Mouse (Mus musculus): ENCODE measurements around the gene Vps54. TPM values are rescaled to one million over a fixed set of nuclear protein-coding genes. Genes with fewer than 3 reads are reported as not detected.
A peak's percentile ranks its signal among the peaks of the same experiment; 100 is the strongest.
"Not testable (repeated sequence)": the region's sequence is repeated elsewhere in the genome, so short reads cannot be mapped to it uniquely, and the experiment has no call there.

The Vps54 gene
- 13.2 and 13.4 TPM in 2 replicates for polyA plus RNA-seq (2015; fragmentation: Nextera tagmentation; extraction: Ambion mirVana)

- H3K4me1 ChIP-seq = peaks cover 3% of the 10 kb centered on the region; the same call in 1 of the 2 replicates
- peak within 1 kb of the TSS; percentile 73 for H3K9ac ChIP-seq
- peak within 1 kb of the TSS; percentile 84 for H3K4me3 ChIP-seq (replicated peaks)
- peak; percentile 85 for ATAC-seq (ENCODE audit: insufficient number of reproducible peaks, low FRiP score, low TSS enrichment, low read depth)
- peak within 1 kb of the TSS; percentile 65 for H3K4me2 ChIP-seq (replicated peaks)
- peak within 1 kb of the TSS; percentile 95 for H3K27ac ChIP-seq (replicated peaks)
- H3K27me3 ChIP-seq = no peaks in the 10 kb centered on the region
- no peaks in the 10 kb centered on the region for H3K36me3 ChIP-seq
- WGBS = 1% methylated on average over 67 of the region's 84 CpGs
- H3K9me3 ChIP-seq (replicated peaks) = no peaks in the 10 kb centered on the region
Measured at GRCm38 (mm10) chr11:21239021-21239661, at the start of gene Vps54. Gene Vps54 (plus strand): TSS chr11:21239281.

- WGBS = 73% methylated on average over 8 of the region's 8 CpGs
Measured at GRCm38 (mm10) chr11:21191821-21192220, 47.3 kb upstream of the Vps54 start.

GRCm38 (mm10) chr11:21194851-21195250, 44.2 kb upstream of the Vps54 start:
- Histone ChIP-seq H3K36me3 (no peaks in the 10 kb centered on the region), H3K9ac (no peak overlapping the region), H3K4me1 (no peaks in the 10 kb centered on the region), H3K4me2 (replicated peaks) (no peak overlapping the region), H3K9me3 (replicated peaks) (no peaks in the 10 kb centered on the region), H3K27ac (replicated peaks) (no peak overlapping the region), H3K27me3 (no peaks in the 10 kb centered on the region), H3K4me3 (replicated peaks) (no peak overlapping the region)
- no peak for ATAC-seq (ENCODE audit: insufficient number of reproducible peaks, low FRiP score, low TSS enrichment, low read depth)
- WGBS = 90% methylated on average over 3 of the region's 3 CpGs

More at GRCm38 (mm10) chr11:21191821-21192220, 47.3 kb upstream of the Vps54 start:
- not testable (repeated sequence) for H3K4me3 ChIP-seq (replicated peaks); H3K27ac ChIP-seq (replicated peaks); H3K36me3 ChIP-seq; H3K4me2 ChIP-seq (replicated peaks); H3K9ac ChIP-seq; H3K4me1 ChIP-seq; H3K9me3 ChIP-seq (replicated peaks); ATAC-seq (ENCODE audit: insufficient number of reproducible peaks, low FRiP score, low TSS enrichment, low read depth); H3K27me3 ChIP-seq

GRCm38 (mm10) chr11:21209046-21209445, 30.0 kb upstream of the Vps54 start:
- no peak overlapping the region for H3K4me3 ChIP-seq (replicated peaks)
- WGBS = 73% methylated on average over 2 of the region's 2 CpGs
- 0 out of 2 replicates have a peak, but pooled peaks cover 8% of the 10 kb centered on the region for H3K9me3 ChIP-seq (replicated peaks)
- H3K9ac ChIP-seq = no peak overlapping the region
- no peak overlapping the region for H3K4me2 ChIP-seq (replicated peaks)
- no peak overlapping the region for H3K27ac ChIP-seq (replicated peaks)
- H3K4me1 ChIP-seq = no peaks in the 10 kb centered on the region
- H3K36me3 ChIP-seq = no peaks in the 10 kb centered on the region
- no peak for ATAC-seq (ENCODE audit: insufficient number of reproducible peaks, low FRiP score, low TSS enrichment, low read depth)
- no peaks in the 10 kb centered on the region for H3K27me3 ChIP-seq

GRCm38 (mm10) chr11:21209701-21210100, 29.4 kb upstream of the Vps54 start:
- not testable (repeated sequence) for ATAC-seq (ENCODE audit: insufficient number of reproducible peaks, low FRiP score, low TSS enrichment, low read depth); H3K9me3 ChIP-seq (replicated peaks); H3K27ac ChIP-seq (replicated peaks); H3K4me3 ChIP-seq (replicated peaks); H3K36me3 ChIP-seq; H3K27me3 ChIP-seq; H3K4me1 ChIP-seq; H3K4me2 ChIP-seq (replicated peaks); H3K9ac ChIP-seq
- 92% methylated on average over 9 of the region's 9 CpGs for WGBS

GRCm38 (mm10) chr11:21217419-21217818, 21.7 kb upstream of the Vps54 start:
- no peak overlapping the region for H3K9ac ChIP-seq
- no peaks in the 10 kb centered on the region for H3K36me3 ChIP-seq
- no peaks in the 10 kb centered on the region for H3K27me3 ChIP-seq
- H3K4me1 ChIP-seq = no peaks in the 10 kb centered on the region
- no peak overlapping the region for H3K27ac ChIP-seq (replicated peaks)
- H3K4me3 ChIP-seq (replicated peaks) = no peak overlapping the region
- H3K9me3 ChIP-seq (replicated peaks) = no peaks in the 10 kb centered on the region
- WGBS = 84% methylated on average over 3 of the region's 3 CpGs
- no peak overlapping the region for H3K4me2 ChIP-seq (replicated peaks)
- no peak for ATAC-seq (ENCODE audit: insufficient number of reproducible peaks, low FRiP score, low TSS enrichment, low read depth)

GRCm38 (mm10) chr11:21219281-21219680, 19.8 kb upstream of the Vps54 start:
- no peak overlapping the region for H3K4me3 ChIP-seq (replicated peaks)
- H3K9ac ChIP-seq = no peak overlapping the region
- no peaks in the 10 kb centered on the region for H3K9me3 ChIP-seq (replicated peaks)
- ATAC-seq (ENCODE audit: insufficient number of reproducible peaks, low FRiP score, low TSS enrichment, low read depth) = no peak
- H3K4me2 ChIP-seq (replicated peaks) = no peak overlapping the region
- no peaks in the 10 kb centered on the region for H3K27me3 ChIP-seq
- no peaks in the 10 kb centered on the region for H3K4me1 ChIP-seq
- no peak overlapping the region for H3K27ac ChIP-seq (replicated peaks)
- WGBS = 70% methylated on average over 2 of the region's 2 CpGs
- H3K36me3 ChIP-seq = no peaks in the 10 kb centered on the region

- Histone ChIP-seq H3K4me3 (replicated peaks) (no peak overlapping the region), H3K9me3 (replicated peaks) (no peaks in the 10 kb centered on the region), H3K9ac (no peak overlapping the region), H3K27ac (replicated peaks) (no peak overlapping the region), H3K36me3 (no peaks in the 10 kb centered on the region), H3K4me1 (no peaks in the 10 kb centered on the region), H3K27me3 (no peaks in the 10 kb centered on the region), H3K4me2 (replicated peaks) (no peak overlapping the region)
- 89% methylated on average over 8 of the region's 8 CpGs for WGBS
- no peak for ATAC-seq (ENCODE audit: insufficient number of reproducible peaks, low FRiP score, low TSS enrichment, low read depth)
Measured at GRCm38 (mm10) chr11:21219851-21220587, 19.1 kb upstream of the Vps54 start.

GRCm38 (mm10) chr11:21220754-21221153, 18.3 kb upstream of the Vps54 start:
- no peak overlapping the region for H3K9ac ChIP-seq
- no peak overlapping the region for H3K27ac ChIP-seq (replicated peaks)
- 60% methylated on average over 2 of the region's 2 CpGs for WGBS
- ATAC-seq (ENCODE audit: insufficient number of reproducible peaks, low FRiP score, low TSS enrichment, low read depth) = no peak
- H3K27me3 ChIP-seq = no peaks in the 10 kb centered on the region
- H3K4me1 ChIP-seq = no peaks in the 10 kb centered on the region
- no peak overlapping the region for H3K4me3 ChIP-seq (replicated peaks)
- H3K36me3 ChIP-seq = no peaks in the 10 kb centered on the region
- H3K9me3 ChIP-seq (replicated peaks) = no peaks in the 10 kb centered on the region
- no peak overlapping the region for H3K4me2 ChIP-seq (replicated peaks)

- no peak overlapping the region for H3K4me2 ChIP-seq (replicated peaks)
- H3K36me3 ChIP-seq = no peaks in the 10 kb centered on the region
- H3K4me3 ChIP-seq (replicated peaks) = no peak overlapping the region
- no peaks in the 10 kb centered on the region for H3K9me3 ChIP-seq (replicated peaks)
- H3K9ac ChIP-seq = no peak overlapping the region
- H3K27ac ChIP-seq (replicated peaks) = no peak overlapping the region
- no peaks in the 10 kb centered on the region for H3K27me3 ChIP-seq
- ATAC-seq (ENCODE audit: insufficient number of reproducible peaks, low FRiP score, low TSS enrichment, low read depth) = no peak
- 85% methylated on average over 2 of the region's 2 CpGs for WGBS
- H3K4me1 ChIP-seq = no peaks in the 10 kb centered on the region
Measured at GRCm38 (mm10) chr11:21221396-21221795, 17.7 kb upstream of the Vps54 start.

- no peaks in the 10 kb centered on the region for H3K4me1 ChIP-seq
- H3K4me3 ChIP-seq (replicated peaks) = no peak overlapping the region
- no peaks in the 10 kb centered on the region for H3K27me3 ChIP-seq
- 72% methylated on average over 4 of the region's 4 CpGs for WGBS
- no peaks in the 10 kb centered on the region for H3K36me3 ChIP-seq
- no peak overlapping the region for H3K4me2 ChIP-seq (replicated peaks)
- ATAC-seq (ENCODE audit: insufficient number of reproducible peaks, low FRiP score, low TSS enrichment, low read depth) = no peak
- H3K9ac ChIP-seq = no peak overlapping the region
- no peak overlapping the region for H3K27ac ChIP-seq (replicated peaks)
- no peaks in the 10 kb centered on the region for H3K9me3 ChIP-seq (replicated peaks)
Measured at GRCm38 (mm10) chr11:21222606-21223207, 16.4 kb upstream of the Vps54 start.

All from embryonic facial prominence, embryonic 15.5 days (tissue).